Mouse (Mus musculus): ENCODE measurements at regions not wholly inside any gene's neighbourhood (a gene's known extent, or its start where the extent isn't known, plus 50 kb on each side); places are given as distances from the start of the nearest gene placed in this dataset.

- H3K9me3 ChIP-seq, result no peaks in the 10 kb centered on the region
- no peaks in the 10 kb centered on the region for H3K36me3 ChIP-seq
- ATAC-seq (ENCODE audit: low FRiP score, low read depth), result no peak
- no peak overlapping the region for H3K4me2 ChIP-seq (replicated peaks)
- no peak overlapping the region for H3K4me3 ChIP-seq
- H3K27me3 ChIP-seq, result no peaks in the 10 kb centered on the region
- H3K27ac ChIP-seq (replicated peaks), result no peak overlapping the region
- H3K4me1 ChIP-seq, result no peaks in the 10 kb centered on the region
- 74% methylated on average over 3 of the region's 3 CpGs for WGBS
- H3K9ac ChIP-seq (replicated peaks), result no peak overlapping the region
Measured at GRCm38 (mm10) chr1:185519811-185520210, 65.2 kb downstream of the Slc30a10 start.

- H3K9me3 ChIP-seq, result peaks cover 3% of the 10 kb centered on the region; the same call in 1 of the 2 replicates
- no peak overlapping the region for H3K4me2 ChIP-seq (replicated peaks)
- no peaks in the 10 kb centered on the region for H3K4me1 ChIP-seq
- H3K4me3 ChIP-seq, result no peak overlapping the region
- H3K27ac ChIP-seq (replicated peaks), result no peak overlapping the region
- H3K27me3 ChIP-seq, result no peaks in the 10 kb centered on the region
- no peak overlapping the region for H3K9ac ChIP-seq (replicated peaks)
- no peak for ATAC-seq (ENCODE audit: low FRiP score, low read depth)
- WGBS, result 84% methylated on average over 10 of the region's 10 CpGs
- no peaks in the 10 kb centered on the region for H3K36me3 ChIP-seq
Measured at GRCm38 (mm10) chr1:185524020-185524419, 69.4 kb downstream of the Slc30a10 start.

- H3K9me3 ChIP-seq, result no peaks in the 10 kb centered on the region
- ATAC-seq (ENCODE audit: low FRiP score, low read depth), result no peak
- no peaks in the 10 kb centered on the region for H3K36me3 ChIP-seq
- H3K9ac ChIP-seq (replicated peaks), result no peak overlapping the region
- no peak overlapping the region for H3K4me3 ChIP-seq
- H3K27ac ChIP-seq (replicated peaks), result no peak overlapping the region
- WGBS, result 91% methylated on average over 5 of the region's 5 CpGs
- H3K4me1 ChIP-seq, result no peaks in the 10 kb centered on the region
- H3K27me3 ChIP-seq, result no peaks in the 10 kb centered on the region
- no peak overlapping the region for H3K4me2 ChIP-seq (replicated peaks)
Measured at GRCm38 (mm10) chr1:185533471-185533870, 78.8 kb downstream of the Slc30a10 start.

- no peak overlapping the region for H3K4me2 ChIP-seq (replicated peaks)
- H3K4me1 ChIP-seq, result no peaks in the 10 kb centered on the region
- no peak overlapping the region for H3K27ac ChIP-seq (replicated peaks)
- 87% methylated on average over 1 of the region's 1 CpGs for WGBS
- H3K36me3 ChIP-seq, result no peaks in the 10 kb centered on the region
- H3K27me3 ChIP-seq, result no peaks in the 10 kb centered on the region
- ATAC-seq (ENCODE audit: low FRiP score, low read depth), result no peak
- H3K9me3 ChIP-seq, result no peaks in the 10 kb centered on the region
- H3K9ac ChIP-seq (replicated peaks), result no peak overlapping the region
- H3K4me3 ChIP-seq, result no peak overlapping the region
Measured at GRCm38 (mm10) chr1:185534129-185534528, 79.5 kb downstream of the Slc30a10 start.

GRCm38 (mm10) chr1:185535321-185535720, 80.7 kb downstream of the Slc30a10 start:
- Histone ChIP-seq H3K9me3 (no peaks in the 10 kb centered on the region), H3K4me2 (replicated peaks) (no peak overlapping the region), H3K27me3 (no peaks in the 10 kb centered on the region), H3K36me3 (no peaks in the 10 kb centered on the region), H3K4me3 (no peak overlapping the region), H3K4me1 (no peaks in the 10 kb centered on the region), H3K27ac (replicated peaks) (no peak overlapping the region), H3K9ac (replicated peaks) (no peak overlapping the region)
- ATAC-seq (ENCODE audit: low FRiP score, low read depth), result no peak
- WGBS, result 84% methylated on average over 6 of the region's 6 CpGs

- no peak for ATAC-seq (ENCODE audit: low FRiP score, low read depth)
Measured at GRCm38 (mm10) chr1:185537236-185537635, 82.6 kb downstream of the Slc30a10 start.

GRCm38 (mm10) chr1:185539458-185539857, 84.8 kb downstream of the Slc30a10 start:
- Histone ChIP-seq H3K4me1 (no peaks in the 10 kb centered on the region), H3K27me3 (no peaks in the 10 kb centered on the region), H3K4me2 (replicated peaks) (no peak overlapping the region), H3K4me3 (no peak overlapping the region), H3K9me3 (no peaks in the 10 kb centered on the region), H3K9ac (replicated peaks) (no peak overlapping the region), H3K36me3 (no peaks in the 10 kb centered on the region), H3K27ac (replicated peaks) (no peak overlapping the region)
- 71% methylated on average over 1 of the region's 1 CpGs for WGBS
- no peak for ATAC-seq (ENCODE audit: low FRiP score, low read depth)

More at GRCm38 (mm10) chr1:185537236-185537635, 82.6 kb downstream of the Slc30a10 start:
- no peaks in the 10 kb centered on the region for H3K4me1 ChIP-seq
- no peak overlapping the region for H3K9ac ChIP-seq (replicated peaks)
- H3K27me3 ChIP-seq, result no peaks in the 10 kb centered on the region
- H3K9me3 ChIP-seq, result no peaks in the 10 kb centered on the region
- H3K4me3 ChIP-seq, result no peak overlapping the region
- H3K36me3 ChIP-seq, result no peaks in the 10 kb centered on the region
- H3K27ac ChIP-seq (replicated peaks), result no peak overlapping the region
- WGBS, result 90% methylated on average over 4 of the region's 4 CpGs
- H3K4me2 ChIP-seq (replicated peaks), result no peak overlapping the region

- no peak overlapping the region for H3K9ac ChIP-seq (replicated peaks)
- H3K27ac ChIP-seq (replicated peaks), result no peak overlapping the region
Measured at GRCm38 (mm10) chr1:185546346-185546745, 91.7 kb downstream of the Slc30a10 start.

GRCm38 (mm10) chr1:185572761-185573530, 118.3 kb downstream of the Slc30a10 start:
- ATAC-seq (ENCODE audit: low FRiP score, low read depth), result no peak
- WGBS, result 68% methylated on average over 9 of the region's 9 CpGs
- H3K9ac ChIP-seq (replicated peaks), result no peak overlapping the region

More at GRCm38 (mm10) chr1:185546346-185546745, 91.7 kb downstream of the Slc30a10 start:
- ATAC-seq (ENCODE audit: low FRiP score, low read depth), result peak; percentile 44; the same call in 1 of the 2 replicates
- no peak overlapping the region for H3K4me3 ChIP-seq
- H3K9me3 ChIP-seq, result no peaks in the 10 kb centered on the region
- no peaks in the 10 kb centered on the region for H3K27me3 ChIP-seq
- H3K4me1 ChIP-seq, result no peaks in the 10 kb centered on the region
- H3K36me3 ChIP-seq, result no peaks in the 10 kb centered on the region
- H3K4me2 ChIP-seq (replicated peaks), result no peak overlapping the region

GRCm38 (mm10) chr1:185574978-185575377, 120.3 kb downstream of the Slc30a10 start:
- Histone ChIP-seq H3K4me2 (replicated peaks) (no peak overlapping the region), H3K36me3 (no peaks in the 10 kb centered on the region), H3K27ac (replicated peaks) (no peak overlapping the region), H3K9me3 (no peaks in the 10 kb centered on the region), H3K4me1 (no peaks in the 10 kb centered on the region), H3K4me3 (no peak overlapping the region), H3K9ac (replicated peaks) (no peak overlapping the region), H3K27me3 (no peaks in the 10 kb centered on the region)
- 78% methylated on average over 4 of the region's 4 CpGs for WGBS
- no peak for ATAC-seq (ENCODE audit: low FRiP score, low read depth)

More at GRCm38 (mm10) chr1:185572761-185573530, 118.3 kb downstream of the Slc30a10 start:
- no peak overlapping the region for H3K4me3 ChIP-seq
- no peak overlapping the region for H3K27ac ChIP-seq (replicated peaks)
- no peaks in the 10 kb centered on the region for H3K36me3 ChIP-seq
- H3K4me1 ChIP-seq, result no peaks in the 10 kb centered on the region
- H3K9me3 ChIP-seq, result no peaks in the 10 kb centered on the region
- no peaks in the 10 kb centered on the region for H3K27me3 ChIP-seq
- no peak overlapping the region for H3K4me2 ChIP-seq (replicated peaks)

GRCm38 (mm10) chr1:185579824-185580223, 125.2 kb downstream of the Slc30a10 start:
- no peak overlapping the region for H3K9ac ChIP-seq (replicated peaks)

GRCm38 (mm10) chr1:185585191-185585870, 130.7 kb downstream of the Slc30a10 start:
- Histone ChIP-seq H3K4me3 (no peak overlapping the region), H3K27me3 (no peaks in the 10 kb centered on the region), H3K36me3 (no peaks in the 10 kb centered on the region), H3K9me3 (no peaks in the 10 kb centered on the region), H3K9ac (replicated peaks) (no peak overlapping the region), H3K4me2 (replicated peaks) (no peak overlapping the region), H3K4me1 (no peaks in the 10 kb centered on the region), H3K27ac (replicated peaks) (no peak overlapping the region)
- 84% methylated on average over 6 of the region's 6 CpGs for WGBS
- ATAC-seq (ENCODE audit: low FRiP score, low read depth), result no peak

More at GRCm38 (mm10) chr1:185579824-185580223, 125.2 kb downstream of the Slc30a10 start:
- Histone ChIP-seq H3K4me1 (no peaks in the 10 kb centered on the region), H3K27ac (replicated peaks) (no peak overlapping the region), H3K4me2 (replicated peaks) (no peak overlapping the region), H3K36me3 (no peaks in the 10 kb centered on the region), H3K27me3 (no peaks in the 10 kb centered on the region), H3K4me3 (no peak overlapping the region), H3K9me3 (no peaks in the 10 kb centered on the region)
- ATAC-seq (ENCODE audit: low FRiP score, low read depth), result no peak
- WGBS, result 100% methylated on average over 1 of the region's 1 CpGs
